Mouse (Mus musculus) spleen, adult 12 weeks (tissue): Measurements from ENCODE around the gene Myo9b.
A peak's percentile ranks its signal among the peaks of the same experiment; 100 is the strongest.

Experiments used
- DNase-seq: peaks from one replicate; pipeline ENCODE4 v3.0.0; 2022; ENCODE audit warnings: low spot score

Gene Myo9b

GRCm38 (mm10) chr8:71385212-71385835, 112.8 kb downstream of the Myo9b start:
- no peak for DNase-seq

DNA sequence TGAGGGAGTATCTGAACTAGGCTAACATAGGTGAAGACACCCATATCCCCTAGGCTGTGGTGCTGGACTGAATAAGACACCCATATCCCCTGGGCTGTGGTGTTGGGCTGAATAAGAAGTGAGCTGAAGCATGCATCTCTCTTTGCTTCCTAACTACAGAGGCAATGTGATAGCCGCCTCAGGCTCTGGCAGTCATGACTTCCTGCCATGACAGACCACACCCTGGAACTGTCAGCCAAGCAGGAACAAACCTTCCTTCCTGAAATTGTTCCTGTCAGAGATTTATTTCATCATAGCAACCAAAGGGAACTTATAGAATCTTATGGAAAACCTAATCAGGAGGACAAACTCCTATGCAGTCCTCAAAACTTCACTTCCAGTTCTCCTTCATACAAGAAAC, 115.8 kb downstream of the Myo9b start:
- no peak for DNase-seq

GRCm38 (mm10) chr8:71391696-71392095, 119.2 kb downstream of the Myo9b start:
- DNase-seq = peak; percentile 0

- DNase-seq = no peak
These were observed 119.9 kb downstream of the Myo9b start for GRCm38 (mm10) chr8:71392391-71392790.

GRCm38 (mm10) chr8:71392871-71393270, 120.4 kb downstream of the Myo9b start:
- no peak for DNase-seq

DNA sequence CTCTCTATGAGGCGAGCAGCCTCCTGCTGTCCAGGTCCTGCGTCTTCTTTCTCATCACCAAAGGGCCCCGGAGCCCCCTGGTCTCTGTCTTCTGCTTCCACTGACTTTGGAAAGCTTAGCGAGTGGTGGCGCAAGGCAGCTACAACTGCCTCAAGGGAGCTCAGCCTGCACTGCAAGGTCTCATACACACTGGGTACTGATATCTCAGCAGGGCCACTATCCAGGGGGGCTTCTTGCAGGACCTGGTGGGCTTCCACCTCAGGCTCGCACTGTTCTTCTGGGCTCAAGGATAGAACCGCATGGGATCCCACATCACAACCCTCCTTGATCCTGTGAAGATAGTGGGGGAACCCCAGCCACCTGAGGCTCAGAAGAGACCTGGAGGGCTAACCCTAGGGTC, 122.0 kb downstream of the Myo9b start:
- no peak for DNase-seq

GRCm38 (mm10) chr8:71395071-71395470, 122.6 kb downstream of the Myo9b start:
- no peak for DNase-seq

GRCm38 (mm10) chr8:71395629-71396028, 123.1 kb downstream of the Myo9b start, which contains the start of gene Ushbp1:
TSS of gene Ushbp1 (minus strand) at chr8:71395802.
- no peak for DNase-seq

GRCm38 (mm10) chr8:71396639-71397305, 124.3 kb downstream of the Myo9b start, which contains the start of gene Babam1:
TSS of gene Babam1 (plus strand) at chr8:71396861.
- DNase-seq = peak; percentile 81

DNA sequence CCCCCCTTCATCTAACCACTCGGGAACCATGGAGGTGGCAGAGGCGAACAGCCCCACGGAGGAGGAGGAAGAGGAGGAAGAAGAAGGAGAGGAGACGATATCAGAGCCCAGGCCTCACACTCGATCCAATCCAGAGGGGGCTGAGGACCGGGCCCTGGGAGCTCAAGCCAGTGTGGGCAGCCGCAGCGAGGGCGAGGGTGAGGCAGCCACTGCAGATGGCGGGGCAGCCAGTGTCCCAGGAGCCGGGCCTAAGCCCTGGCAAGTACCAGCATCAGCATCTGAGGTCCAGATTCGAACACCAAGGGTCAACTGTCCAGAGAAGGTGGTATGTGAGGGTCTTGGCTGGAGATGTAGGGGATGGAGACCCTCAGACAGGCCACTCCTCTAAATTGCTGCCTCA, 125.2 kb downstream of the Myo9b start:
- DNase-seq = no peak

- DNase-seq = no peak
These were observed 128.3 kb downstream of the Myo9b start for GRCm38 (mm10) chr8:71400826-71401225.

GRCm38 (mm10) chr8:71401454-71401853, 128.9 kb downstream of the Myo9b start:
- no peak for DNase-seq

GRCm38 (mm10) chr8:71402446-71402964, 130.0 kb downstream of the Myo9b start:
- DNase-seq = no peak

GRCm38 (mm10) chr8:71403107-71403885, 130.8 kb downstream of the Myo9b start:
- DNase-seq = no peak

DNA sequence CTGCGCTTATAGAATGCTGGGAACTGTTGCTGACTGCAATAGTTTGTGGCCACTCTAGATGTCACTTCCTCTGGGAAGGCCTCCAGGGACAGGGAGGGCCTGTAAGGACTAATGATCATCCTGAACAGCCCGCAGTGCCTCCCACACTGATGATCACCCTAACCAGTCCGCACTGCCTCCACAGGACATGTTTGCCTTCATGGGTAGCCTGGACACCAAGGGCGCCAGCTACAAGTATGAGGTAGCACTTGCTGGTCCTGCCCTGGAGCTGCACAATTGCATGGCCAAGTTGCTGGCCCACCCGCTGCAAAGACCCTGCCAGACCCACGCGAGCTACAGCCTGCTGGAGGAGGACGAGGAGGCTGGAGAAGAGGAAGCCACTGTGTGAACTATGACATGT, 131.5 kb downstream of the Myo9b start:
- no peak for DNase-seq

GRCm38 (mm10) chr8:71404951-71405351, 132.4 kb downstream of the Myo9b start:
- DNase-seq = no peak

DNA sequence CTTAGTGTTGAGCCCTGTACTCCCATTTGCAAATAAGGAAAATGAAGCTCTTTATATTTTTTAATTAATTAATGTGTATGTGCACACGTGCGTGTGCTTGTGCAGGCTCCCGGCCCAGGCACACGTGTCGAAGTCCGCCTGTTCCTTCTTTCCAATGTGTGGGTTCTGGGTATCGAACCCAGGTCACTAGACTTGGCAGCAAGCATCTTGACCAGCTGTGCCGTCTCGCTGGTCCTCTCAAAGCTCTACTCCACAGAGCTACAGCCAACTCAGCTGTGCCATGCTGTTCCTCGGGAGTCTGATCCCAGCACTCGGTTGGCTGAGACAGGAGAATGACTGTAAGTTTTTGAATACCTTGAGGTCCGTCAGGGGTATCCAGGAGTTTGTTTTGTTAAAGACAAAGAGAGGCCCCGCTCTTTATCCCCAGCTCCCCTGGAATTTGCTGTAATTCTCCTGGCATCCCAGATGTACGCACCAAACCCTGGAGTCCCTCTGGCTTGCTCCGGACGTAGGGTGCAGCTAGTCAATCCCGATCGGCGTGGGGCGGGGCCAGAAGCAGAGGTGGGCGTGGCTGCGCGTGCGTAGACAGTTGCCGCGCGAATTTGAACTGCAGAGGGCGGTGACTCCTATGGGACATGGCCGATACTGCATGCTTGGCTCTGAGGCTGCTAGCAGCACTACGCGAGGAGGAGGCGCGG, 133.0 kb downstream of the Myo9b start, which contains the start of gene Ankle1:
TSS of gene Ankle1 (plus strand) at position 610 of the 698 bp plus-strand sequence.
- peak; percentile 97 for DNase-seq

GRCm38 (mm10) chr8:71406099-71407015, 133.8 kb downstream of the Myo9b start:
- DNase-seq = peak; percentile 68

DNA sequence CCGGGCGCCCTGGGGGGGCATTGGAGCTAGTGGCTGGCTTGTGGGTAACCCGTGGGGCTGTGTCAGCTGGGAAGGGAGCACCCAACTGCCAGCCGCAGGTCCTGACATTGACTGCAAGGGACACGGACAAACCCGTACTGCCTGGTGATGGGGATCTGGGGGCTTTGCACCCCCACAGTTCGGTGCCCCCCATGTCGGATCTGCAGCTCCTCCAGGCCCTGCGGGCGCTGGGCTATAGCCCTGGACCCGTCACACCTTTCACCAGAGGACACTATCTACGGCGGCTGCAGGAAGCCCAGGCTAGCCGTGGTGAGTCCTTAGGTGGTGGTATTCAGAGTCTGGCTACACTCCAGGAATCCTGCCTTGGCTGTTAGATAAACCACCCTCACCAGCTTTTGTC, 134.9 kb downstream of the Myo9b start:
- DNase-seq = no peak

- DNase-seq = no peak
These were observed 135.7 kb downstream of the Myo9b start for GRCm38 (mm10) chr8:71408231-71408630.
